Mouse (Mus musculus) neural tube, embryonic 11.5 days (tissue): ENCODE measurements around the gene Galnt6. TPM values are rescaled to one million over a fixed set of nuclear protein-coding genes. Genes with fewer than 3 reads are reported as not detected.

Source experiments
- ATAC-seq: fragments of 200-750 bp; cut with Nextera tagmentation; 2 replicates; pipeline ENCODE4 v1.8.0; 2017; ENCODE audit warnings: moderate number of reproducible peaks, mild to moderate bottlenecking, moderate TSS enrichment, moderate library complexity; ENCODE audit not compliant: insufficient read depth, low FRiP score, low TSS enrichment
- DNase-seq: peaks from one replicate; pipeline ENCODE4 v3.0.0-alpha.2; 2015; ENCODE audit warnings: low spot score
- H3K27ac ChIP-seq: fragments of 300-500 bp; sonication (generic); 2 replicates; pipeline ENCODE4 v1.5.1; 2014; ENCODE audit warnings: low read depth, mild to moderate bottlenecking, low read length
- H3K27me3 ChIP-seq: fragments of 300-500 bp; sonication (generic); 2 replicates; pipeline ENCODE4 v1.6.1; 2014; ENCODE audit warnings: mild to moderate bottlenecking, low read length, mixed read lengths; ENCODE audit not compliant: control insufficient read depth, insufficient read depth
- H3K36me3 ChIP-seq: fragments of 300-500 bp; sonication (generic); 2 replicates; pipeline ENCODE4 v1.6.1; 2014; ENCODE audit warnings: mild to moderate bottlenecking, low read length, moderate library complexity, mixed read lengths; ENCODE audit not compliant: control insufficient read depth, insufficient read depth
- H3K4me1 ChIP-seq: fragments of 300-500 bp; sonication (generic); 2 replicates; pipeline ENCODE4 v1.6.1; 2014; ENCODE audit warnings: low read length, mixed read lengths; ENCODE audit not compliant: control insufficient read depth, insufficient read depth
- H3K4me2 ChIP-seq: fragments of 300-500 bp; sonication (generic); 2 replicates; pipeline ENCODE4 v1.6.1; 2014; ENCODE audit warnings: low read depth, mild to moderate bottlenecking, moderate library complexity
- H3K4me3 ChIP-seq: fragments of 300-500 bp; sonication (generic); 2 replicates; pipeline ENCODE4 v1.5.1; 2014; ENCODE audit warnings: low read depth, low read length
- H3K9ac ChIP-seq: fragments of 300-500 bp; sonication (generic); 2 replicates; pipeline ENCODE4 v1.6.1; 2014; ENCODE audit warnings: mild to moderate bottlenecking, low read length
- H3K9me3 ChIP-seq: fragments of 300-500 bp; sonication (generic); 2 replicates; pipeline ENCODE4 v1.6.1; 2016; ENCODE audit warnings: low read length; ENCODE audit not compliant: control insufficient read depth
- WGBS: fragments of 180-500 bp; shearing (Covaris S2); extraction: QIAGEN DNeasy Blood & Tissue Kit; methylation state at CpG from one replicate; pipeline ENCODE4 v1.1.7; 2014; 5-methylcytosine and 5-hydroxymethylcytosine counted together
- polyA plus RNA-seq: library from polyadenylated mRNA; unstranded; fragments of >200 nt; fragmentation: Nextera tagmentation; extraction: Ambion mirVana; gene quantifications from 2 replicates; pipeline ENCODE4 v1.2.1, GENCODE M21; 2014

Galnt6 gene
- polyA plus RNA-seq, 1 experiment from 2014 or later: 0.11 TPM

DNA sequence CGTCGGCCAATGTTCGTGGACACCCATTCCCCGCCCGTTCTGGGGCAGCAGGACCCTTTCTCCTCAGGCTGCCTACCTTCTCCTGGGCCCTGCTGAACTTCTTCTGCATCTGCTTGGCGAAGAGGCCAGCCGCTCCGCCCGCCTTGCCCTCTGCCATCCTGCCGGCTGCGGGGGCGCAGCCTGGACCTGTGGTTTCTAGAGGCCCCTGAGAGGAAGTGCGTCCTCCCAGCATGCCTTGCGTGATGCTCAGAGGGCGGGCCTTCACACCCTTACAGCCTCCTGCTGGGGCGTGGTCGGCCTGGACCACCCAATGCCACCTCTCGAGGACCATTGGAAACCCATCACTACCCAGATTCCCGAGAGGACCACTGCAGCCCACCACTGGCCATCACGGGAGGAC is 59.8 kb downstream of the Galnt6 start, which contains the start of gene Bin2:
Bin2 (minus strand) TSS at position 217 of the 400 bp plus-strand sequence.
- no peak within 1 kb of the TSS for H3K4me3 ChIP-seq
- DNase-seq: no peak
- H3K27ac ChIP-seq: no peak within 1 kb of the TSS
- 0 out of 2 replicates have a peak, but pooled peaks cover 3% of the 10 kb centered on the region for H3K4me1 ChIP-seq
- no peak for ATAC-seq
- WGBS: 92% methylated on average over 20 of the region's 20 CpGs
- H3K4me2 ChIP-seq: no peak within 1 kb of the TSS
- H3K36me3 ChIP-seq: no peaks in the 10 kb centered on the region
- H3K9ac ChIP-seq: no peak within 1 kb of the TSS
- H3K27me3 ChIP-seq: no peaks in the 10 kb centered on the region
- H3K9me3 ChIP-seq: no peaks in the 10 kb centered on the region

DNA sequence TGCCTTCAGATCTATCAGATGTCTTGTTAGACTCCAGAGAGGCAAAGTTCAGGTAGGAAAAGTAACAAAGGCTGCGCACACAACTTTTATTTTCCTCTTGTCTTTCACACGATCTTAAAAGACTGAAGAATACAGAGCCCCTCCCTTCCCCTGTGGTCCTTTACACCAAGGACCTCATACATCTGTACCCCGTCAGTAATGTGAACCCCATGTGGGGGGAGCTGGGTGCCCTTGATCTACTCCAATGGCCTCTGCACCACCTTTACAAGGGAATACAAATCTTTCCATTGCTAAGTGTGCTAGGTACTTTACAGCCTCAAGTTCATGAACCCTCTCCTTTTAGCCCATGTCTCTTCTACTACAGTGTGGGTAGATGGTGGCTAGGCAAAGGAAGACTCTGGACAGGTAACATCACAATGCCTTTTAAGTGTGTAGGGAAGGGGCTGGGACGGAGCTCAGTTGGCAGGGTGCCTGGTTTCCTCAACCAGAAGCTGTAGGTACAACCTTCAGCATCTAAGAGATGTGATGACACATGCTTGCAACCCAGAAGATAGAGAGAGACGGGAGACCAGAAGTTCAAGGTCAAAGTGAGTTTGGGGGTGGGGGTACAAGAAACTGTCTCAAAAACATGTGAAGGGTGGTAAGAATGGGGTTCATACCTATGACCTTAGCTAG is 61.2 kb downstream of the Galnt6 start:
- Histone ChIP-seq H3K4me3 (no peak overlapping the region), H3K4me2 (no peak overlapping the region), H3K4me1 (0 out of 2 replicates have a peak, but pooled peaks cover 3% of the 10 kb centered on the region), H3K27me3 (no peaks in the 10 kb centered on the region), H3K9ac (no peak overlapping the region), H3K36me3 (no peaks in the 10 kb centered on the region), H3K9me3 (no peaks in the 10 kb centered on the region), H3K27ac (no peak overlapping the region)
- no peak for DNase-seq
- ATAC-seq: no peak
- WGBS: 82% methylated on average over 5 of the region's 5 CpGs

DNA sequence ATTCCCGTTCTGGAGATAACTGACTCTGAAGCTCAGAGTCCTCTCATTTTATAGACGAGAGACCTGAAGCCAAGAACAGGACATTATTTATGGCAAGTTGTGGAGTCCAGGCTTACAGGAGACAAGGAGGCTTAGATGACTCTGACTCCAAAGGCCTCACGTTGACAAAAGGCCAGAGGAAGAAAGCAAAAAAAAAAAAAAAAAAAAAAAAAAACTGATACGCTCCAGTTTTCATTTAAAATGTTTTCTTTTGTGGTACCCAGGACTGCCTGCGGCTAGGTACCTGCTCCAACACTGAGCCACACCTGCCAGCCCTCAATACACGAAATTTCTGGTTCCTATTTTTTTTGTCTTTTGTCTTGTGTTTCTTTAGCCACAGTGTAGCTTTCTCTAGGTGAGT is 61.8 kb downstream of the Galnt6 start:
- no peak overlapping the region for H3K4me3 ChIP-seq
- no peaks in the 10 kb centered on the region for H3K9me3 ChIP-seq
- H3K27me3 ChIP-seq: no peaks in the 10 kb centered on the region
- no peak overlapping the region for H3K4me2 ChIP-seq
- H3K36me3 ChIP-seq: no peaks in the 10 kb centered on the region
- no peak overlapping the region for H3K9ac ChIP-seq
- no peak for ATAC-seq
- H3K4me1 ChIP-seq: 0 out of 2 replicates have a peak, but pooled peaks cover 3% of the 10 kb centered on the region
- H3K27ac ChIP-seq: no peak overlapping the region
- no peak for DNase-seq
- WGBS: 51% methylated on average over 6 of the region's 6 CpGs

DNA sequence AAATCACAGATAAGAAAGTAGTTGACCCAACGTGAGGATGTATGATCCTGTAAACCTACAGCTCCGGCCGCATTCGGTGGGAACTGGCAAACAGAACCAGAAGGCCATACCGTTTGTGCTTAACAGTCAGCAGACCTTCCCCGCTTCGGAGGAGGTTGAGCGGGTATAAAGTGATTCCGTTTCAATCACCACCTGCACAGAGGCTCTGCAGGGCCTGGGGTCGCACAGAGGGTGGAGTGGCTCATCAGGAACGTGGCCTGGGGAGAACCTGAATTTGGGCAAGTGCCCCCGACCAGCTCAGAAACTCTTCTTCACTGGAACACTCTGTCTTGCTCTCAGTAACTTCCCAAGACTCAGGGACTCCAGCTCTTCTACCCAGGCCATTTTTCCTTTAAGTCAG is 62.3 kb downstream of the Galnt6 start:
- DNase-seq (no peak), ATAC-seq (no peak)
- Histone ChIP-seq H3K4me3 (no peak overlapping the region), H3K27ac (no peak overlapping the region), H3K9ac (no peak overlapping the region), H3K36me3 (no peaks in the 10 kb centered on the region), H3K27me3 (no peaks in the 10 kb centered on the region), H3K4me1 (0 out of 2 replicates have a peak, but pooled peaks cover 3% of the 10 kb centered on the region), H3K4me2 (no peak overlapping the region), H3K9me3 (no peaks in the 10 kb centered on the region)
- WGBS: 15% methylated on average over 12 of the region's 12 CpGs

DNA sequence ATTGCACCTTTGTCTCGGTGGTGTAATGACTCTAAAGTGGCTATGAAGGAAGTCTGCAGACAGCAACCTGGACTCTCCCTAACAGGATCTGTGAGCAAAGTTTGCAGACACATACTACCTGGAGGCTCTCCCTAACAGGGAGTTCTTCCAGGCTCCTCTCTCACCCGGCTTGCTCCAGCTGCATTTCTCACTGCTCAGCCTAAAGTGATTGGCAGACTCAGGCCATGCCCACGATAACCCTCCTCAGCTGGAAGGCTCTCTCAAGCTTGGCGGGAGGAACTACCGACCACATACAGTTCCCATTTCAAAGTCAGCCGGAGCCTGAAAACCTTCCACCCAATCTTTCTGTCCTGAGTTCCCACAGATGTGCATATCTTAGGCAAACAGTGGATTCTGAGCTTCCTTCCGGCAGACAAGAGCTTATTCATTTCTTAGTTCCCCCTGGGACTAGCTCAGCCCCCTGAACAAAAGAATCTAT is 62.9 kb downstream of the Galnt6 start:
- H3K27me3 ChIP-seq: no peaks in the 10 kb centered on the region
- H3K4me2 ChIP-seq: no peak overlapping the region
- WGBS: under 1% methylated on average over 7 of the region's 7 CpGs
- H3K4me1 ChIP-seq: 0 out of 2 replicates have a peak, but pooled peaks cover 3% of the 10 kb centered on the region
- no peaks in the 10 kb centered on the region for H3K36me3 ChIP-seq
- no peak overlapping the region for H3K4me3 ChIP-seq
- no peak for DNase-seq
- no peak overlapping the region for H3K9ac ChIP-seq
- no peak for ATAC-seq
- no peak overlapping the region for H3K27ac ChIP-seq
- no peaks in the 10 kb centered on the region for H3K9me3 ChIP-seq

DNA sequence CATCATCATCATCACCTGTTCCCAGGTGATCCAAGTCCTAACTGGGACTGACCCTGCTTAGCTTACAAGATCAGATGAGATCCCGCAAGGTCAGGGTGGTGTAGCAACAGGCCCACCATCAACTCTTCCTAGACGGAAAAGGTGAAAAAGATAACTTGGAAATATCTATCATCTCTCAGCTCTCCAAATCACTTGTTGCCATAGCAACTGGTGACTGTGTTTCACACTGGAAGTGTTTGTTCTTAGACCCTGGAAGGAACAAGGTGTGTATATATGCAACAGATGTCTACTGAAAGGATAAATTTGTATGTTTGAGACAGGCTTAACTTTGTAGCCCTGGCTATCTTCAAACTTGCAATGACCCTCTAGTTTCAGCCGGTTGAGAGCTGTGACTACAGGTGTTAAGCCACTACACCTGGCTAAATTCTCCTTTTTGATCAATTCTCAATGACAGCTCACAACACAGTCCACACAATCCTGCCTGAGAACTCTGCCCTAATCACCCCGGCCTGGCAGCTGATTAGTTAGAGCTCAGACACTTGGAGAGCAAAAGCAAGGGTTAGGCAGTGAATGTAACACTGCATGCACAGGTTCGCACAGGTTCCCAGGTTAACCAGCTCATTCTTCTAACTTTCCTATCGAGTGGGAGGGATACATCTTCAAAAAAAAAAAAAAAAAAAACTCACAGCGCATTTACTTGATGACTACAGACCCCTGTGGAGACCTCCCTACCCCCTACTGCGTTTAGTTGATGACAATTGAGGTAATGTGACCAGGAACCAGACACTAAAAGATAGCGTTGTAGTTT is 63.6 kb downstream of the Galnt6 start:
- WGBS: 29% methylated on average over 9 of the region's 9 CpGs
- H3K27me3 ChIP-seq: no peaks in the 10 kb centered on the region
- H3K4me2 ChIP-seq: no peak overlapping the region
- ATAC-seq (no peak), DNase-seq (no peak)
- no peaks in the 10 kb centered on the region for H3K9me3 ChIP-seq
- H3K4me3 ChIP-seq: no peak overlapping the region
- H3K4me1 ChIP-seq: 0 out of 2 replicates have a peak, but pooled peaks cover 3% of the 10 kb centered on the region
- no peak overlapping the region for H3K27ac ChIP-seq
- H3K9ac ChIP-seq: no peak overlapping the region
- no peaks in the 10 kb centered on the region for H3K36me3 ChIP-seq

DNA sequence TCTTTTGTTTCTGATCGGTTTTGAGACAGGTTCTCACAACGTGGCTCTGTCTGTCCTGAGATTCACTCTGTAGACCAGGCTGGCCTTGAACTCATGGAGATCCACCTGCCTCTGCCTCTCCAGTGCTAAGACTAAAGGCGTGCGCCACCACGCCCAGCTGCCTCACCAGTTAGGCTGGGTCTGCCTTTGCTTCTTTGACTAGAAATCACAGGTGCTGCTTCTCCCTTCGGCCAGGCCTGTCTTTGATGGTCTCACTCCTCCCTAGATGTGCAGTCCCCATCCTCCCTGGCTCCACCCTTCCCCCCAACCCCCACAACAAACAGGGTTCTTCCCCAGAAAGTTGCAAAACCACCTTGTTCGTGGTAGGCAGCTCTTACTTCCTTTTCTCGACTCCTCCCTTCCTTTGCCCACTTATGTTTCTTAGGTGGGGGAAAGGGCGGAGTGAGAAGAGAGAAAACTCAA is 64.3 kb downstream of the Galnt6 start:
- Histone ChIP-seq H3K27ac (no peak overlapping the region), H3K36me3 (no peaks in the 10 kb centered on the region), H3K9ac (no peak overlapping the region), H3K4me1 (0 out of 2 replicates have a peak, but pooled peaks cover 3% of the 10 kb centered on the region), H3K4me3 (no peak overlapping the region), H3K27me3 (no peaks in the 10 kb centered on the region), H3K9me3 (no peaks in the 10 kb centered on the region), H3K4me2 (no peak overlapping the region)
- ATAC-seq: no peak
- 76% methylated on average over 9 of the region's 9 CpGs for WGBS
- no peak for DNase-seq

DNA sequence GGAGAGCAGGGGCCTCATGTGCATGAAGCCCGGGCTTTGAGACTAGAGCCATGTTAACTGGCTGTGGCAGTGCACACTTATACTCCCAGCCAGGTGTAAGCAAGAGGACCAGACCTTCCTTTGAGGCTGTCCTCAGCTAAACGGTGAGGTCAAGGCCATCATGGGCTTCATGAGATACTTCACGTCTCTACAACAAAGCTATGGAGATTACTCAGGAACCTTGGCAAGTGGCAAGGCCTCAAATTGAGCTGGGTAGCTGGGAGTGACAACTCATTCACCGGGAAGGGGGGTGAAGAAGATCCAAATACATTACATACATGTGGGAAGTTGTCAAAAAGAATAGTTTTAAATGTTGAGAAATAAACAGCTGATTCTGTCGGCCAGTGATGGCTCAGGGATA is 68.4 kb downstream of the Galnt6 start:
- Histone ChIP-seq H3K27me3 (no peaks in the 10 kb centered on the region), H3K36me3 (no peaks in the 10 kb centered on the region), H3K27ac (no peak overlapping the region), H3K4me1 (no peaks in the 10 kb centered on the region), H3K4me3 (no peak overlapping the region), H3K4me2 (no peak overlapping the region), H3K9me3 (no peaks in the 10 kb centered on the region), H3K9ac (no peak overlapping the region)
- WGBS: 87% methylated on average over 5 of the region's 5 CpGs
- ATAC-seq (no peak), DNase-seq (no peak)
